In genomic region chr5:123827659-123828091, GRCm38 (mm10) we compare ENCODE assay signal across 8 mouse cellular contexts. TPM values are rescaled to one million over a fixed set of nuclear protein-coding genes. Genes with fewer than 3 reads are reported as not detected.
A peak's percentile ranks its signal among the peaks of the same experiment; 100 is the strongest.
DNase-seq lines count a peak whose midpoint lies in the region; ATAC-seq lines count a peak whose summit lies in the region.

No protein-coding gene starts in this region.

- peak overlapping the region; percentile 59 for H3K27ac ChIP-seq in kidney, embryonic 15.5 days

- peak; percentile 93 for ATAC-seq in kidney, embryonic 15.5 days (replicated peaks; ENCODE audit: low FRiP score)
- no peak for ATAC-seq in megakaryocyte-erythroid progenitor cell, adult 5-6 weeks (replicated peaks; ENCODE audit: low FRiP score, low TSS enrichment, poor library complexity, severe bottlenecking)

- peak; percentile 14 for DNase-seq in cerebellum, adult 9-10 months
- no peak for DNase-seq in cerebellum, adult 11 months
- peak; percentile 33 to 63 for DNase-seq in urinary bladder, adult 18-20 months (ENCODE audit: low spot score in 2 of 2)
- DNase-seq in urinary bladder, postnatal 4 days (ENCODE audit: low spot score in 2 of 2): no peak
- DNase-seq in right cerebral cortex, postnatal 14 days: peak; percentile 22
- no peak for DNase-seq in spleen, postnatal 14 days (ENCODE audit: low spot score in 2 of 2)

- H3K4me2 ChIP-seq in kidney, embryonic 15.5 days: peak overlapping the region; percentile 29

- H3K36me3 ChIP-seq in kidney, embryonic 15.5 days: no peaks in the 10 kb centered on the region

- no peak overlapping the region for H3K9ac ChIP-seq in kidney, embryonic 15.5 days

- H3K27me3 ChIP-seq in kidney, embryonic 15.5 days: no peaks in the 10 kb centered on the region

- no peaks in the 10 kb centered on the region for H3K9me3 ChIP-seq in kidney, embryonic 15.5 days (replicated peaks)

- H3K4me3 ChIP-seq in kidney, embryonic 15.5 days (replicated peaks): 0 out of 2 replicates have a peak overlapping the region, but pooled peaks have one; percentile 5

- 25% methylated on average over 6 of the region's 6 CpGs for WGBS in kidney, embryonic 15.5 days

- H3K4me1 ChIP-seq in kidney, embryonic 15.5 days: peaks cover 2% of the 10 kb centered on the region; the same call in 1 of the 2 replicates

RNA-seq across cellular contexts. Expression of gene Hcar2, which starts 37.6 kb away (rescaled TPM):
- polyA plus RNA-seq in kidney, embryonic 15.5 days (2015; fragmentation: Nextera tagmentation; extraction: Ambion mirVana): 0.10 TPM in 1 of 2 replicates, not detected in the other
- not detected in 2 replicates for total RNA-seq in megakaryocyte-erythroid progenitor cell, adult 5-6 weeks (2014; fragmentation: Nextera tagmentation)
- total RNA-seq in megakaryocyte-erythroid progenitor cell, adult 5-6 weeks (2017): not detected in 2 replicates

RNA-seq across cellular contexts. Expression of gene Hcar1, which starts 52.1 kb away (rescaled TPM):
- 2.0 TPM in 2 replicates for polyA plus RNA-seq in kidney, embryonic 15.5 days (2015; fragmentation: Nextera tagmentation; extraction: Ambion mirVana)
- not detected in 2 replicates for total RNA-seq in megakaryocyte-erythroid progenitor cell, adult 5-6 weeks (2014; fragmentation: Nextera tagmentation)
- not detected in 2 replicates for total RNA-seq in megakaryocyte-erythroid progenitor cell, adult 5-6 weeks (2017)

Comparison
In these comparisons a context has a peak if more than half of its experiments do, and no peak if none do; other contexts are left out.
1. DNase-seq: peak in cerebellum, adult 9-10 months (single experiment), urinary bladder, adult 18-20 months (2 of 2) and right cerebral cortex, postnatal 14 days (single experiment); none in cerebellum, adult 11 months (single experiment), urinary bladder, postnatal 4 days (0 of 2) and spleen, postnatal 14 days (0 of 2).